Mouse (Mus musculus) ES-Bruce4 (cell line): ENCODE results near the gene Dhtkd1.

ENCODE experiments used
- CTCF ChIP-seq: IDR thresholded peaks from one replicate; pipeline ENCODE4 v1.8.1; 2011; ENCODE audit warnings: low read depth, low read length
- EP300 ChIP-seq: IDR thresholded peaks from 2 replicates; pipeline ENCODE4 v1.6.1; 2011; ENCODE audit warnings: low read depth, low read length; ENCODE audit not compliant: insufficient read depth
- POLR2A ChIP-seq: IDR thresholded peaks from one replicate; pipeline ENCODE4 v1.8.1; 2011; ENCODE audit warnings: low read length; ENCODE audit not compliant: insufficient read depth

DNA sequence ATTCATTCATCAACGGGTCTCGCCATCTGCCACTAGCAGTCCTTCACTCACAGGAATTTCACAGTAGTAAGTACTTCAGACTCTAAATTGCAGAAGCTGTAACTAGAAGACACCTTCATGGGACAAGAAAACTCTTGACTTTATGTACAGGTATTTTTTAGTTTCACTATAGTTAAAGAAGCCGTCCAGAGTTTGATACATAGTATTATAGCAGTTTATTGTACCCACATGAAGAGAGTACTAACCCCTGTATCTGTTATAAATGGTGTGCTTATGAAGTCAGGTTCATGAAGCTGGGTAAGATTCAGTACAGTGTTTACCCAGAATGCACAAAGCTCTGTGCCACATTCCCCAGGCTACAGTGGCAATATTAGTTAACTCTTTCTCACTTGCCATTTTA lies 79.8 kb downstream of the Dhtkd1 start, which contains the start of gene Gm13199:
- TF ChIP-seq POLR2A (no peak), CTCF (no peak), EP300 (no peak)
